Mouse (Mus musculus) kidney, postnatal 10 days (tissue): ENCODE data around the gene Mylk4.

Source experiments
- DNase-seq: peaks from one replicate; pipeline ENCODE4 v3.0.0; 2021; ENCODE audit warnings: mixed read lengths

Mylk4 gene

GRCm38 (mm10) chr13:32783816-32784215, at the start of gene Mylk4:
TSS of gene Mylk4 (minus strand) at chr13:32783954.
- no peak for DNase-seq

GRCm38 (mm10) chr13:32833237-32833636, 49.5 kb upstream of the Mylk4 start:
- no peak for DNase-seq

GRCm38 (mm10) chr13:32832776-32833175, 49.0 kb upstream of the Mylk4 start:
- DNase-seq = no peak

- no peak for DNase-seq
Measured at GRCm38 (mm10) chr13:32831505-32832273, 47.9 kb upstream of the Mylk4 start.

GRCm38 (mm10) chr13:32828886-32829285, 45.1 kb upstream of the Mylk4 start:
- DNase-seq = no peak

- DNase-seq = peak; percentile 74
Measured at GRCm38 (mm10) chr13:32827951-32828350, 44.2 kb upstream of the Mylk4 start.

- DNase-seq = peak; percentile 20
Measured at GRCm38 (mm10) chr13:32827111-32827822, 43.5 kb upstream of the Mylk4 start.

- no peak for DNase-seq
Measured at GRCm38 (mm10) chr13:32825546-32825945, 41.8 kb upstream of the Mylk4 start.

- DNase-seq = no peak
Measured at GRCm38 (mm10) chr13:32824377-32825330, 40.9 kb upstream of the Mylk4 start.

GRCm38 (mm10) chr13:32823126-32823525, 39.4 kb upstream of the Mylk4 start:
- no peak for DNase-seq

GRCm38 (mm10) chr13:32821671-32822070, 37.9 kb upstream of the Mylk4 start:
- DNase-seq = no peak

GRCm38 (mm10) chr13:32819926-32820325, 36.2 kb upstream of the Mylk4 start:
- DNase-seq = no peak

GRCm38 (mm10) chr13:32819241-32819640, 35.5 kb upstream of the Mylk4 start:
- no peak for DNase-seq

- no peak for DNase-seq
Measured at GRCm38 (mm10) chr13:32807624-32808023, 23.9 kb upstream of the Mylk4 start.

GRCm38 (mm10) chr13:32806820-32807219, 23.1 kb upstream of the Mylk4 start:
- peak; percentile 33 for DNase-seq

- DNase-seq = no peak
Measured at GRCm38 (mm10) chr13:32803701-32804345, 20.1 kb upstream of the Mylk4 start.

GRCm38 (mm10) chr13:32802259-32803081, 18.7 kb upstream of the Mylk4 start, which contains the start of gene D930007J09Rik:
TSS of gene D930007J09Rik (minus strand) at chr13:32802849.
- DNase-seq = peak; percentile 69

- DNase-seq = peak; percentile 98
Measured at GRCm38 (mm10) chr13:32801693-32802221, 18.0 kb upstream of the Mylk4 start, which contains the start of gene Wrnip1. TSS of gene Wrnip1 (plus strand) at chr13:32802038.

- no peak for DNase-seq
Measured at GRCm38 (mm10) chr13:32800859-32801258, 17.1 kb upstream of the Mylk4 start.

- DNase-seq = no peak
Measured at GRCm38 (mm10) chr13:32799131-32799530, 15.4 kb upstream of the Mylk4 start.

GRCm38 (mm10) chr13:32797085-32797484, 13.3 kb upstream of the Mylk4 start:
- DNase-seq = no peak
